Mouse (Mus musculus) macrophage (primary cell): Measurements from ENCODE around the gene Rnf115. TPM values are rescaled to one million over a fixed set of nuclear protein-coding genes. Genes with fewer than 3 reads are reported as not detected.

Experiments
- H3K27ac ChIP-seq: fragments of 350-480 bp; formaldehyde crosslinking; 2 replicates; pipeline ENCODE4 v1.9.0; 2021
- H3K36me3 ChIP-seq: fragments of 350-480 bp; formaldehyde crosslinking; 2 replicates; pipeline ENCODE4 v1.9.0; 2021; ENCODE audit errors: inconsistent target
- H3K4me3 ChIP-seq: fragments of 350-480 bp; formaldehyde crosslinking; 2 replicates; pipeline ENCODE4 v1.9.0; 2021; ENCODE audit errors: inconsistent target
- H3K79me2 ChIP-seq: fragments of 350-480 bp; formaldehyde crosslinking; 2 replicates; pipeline ENCODE4 v1.9.0; 2021; ENCODE audit errors: inconsistent target
- WGBS: methylation state at CpG from one replicate; pipeline ENCODE4 v1.1.7; 2026; ENCODE audit warnings: inconsistent platforms; ENCODE audit not compliant: missing documents; 5-methylcytosine and 5-hydroxymethylcytosine counted together
- polyA plus RNA-seq: library from polyadenylated mRNA; stranded (reverse); fragments of 250-400 nt; gene quantifications from 3 replicates; pipeline ENCODE4 v1.2.4, GENCODE M21; 2018; ENCODE audit warnings: inconsistent platforms

Gene Rnf115
- polyA plus RNA-seq, 1 experiment from 2014 or later = 94.2 TPM

- H3K79me2 ChIP-seq = no peaks in the 10 kb centered on the region
- WGBS = 95% methylated on average over 12 of the region's 12 CpGs
Measured at GRCm38 (mm10) chr3:96824614-96825013, 97.2 kb downstream of the Rnf115 start.

GRCm38 (mm10) chr3:96825261-96825660 is 97.8 kb downstream of the Rnf115 start:
- Histone ChIP-seq H3K27ac (no peak overlapping the region), H3K4me3 (no peak overlapping the region), H3K36me3 (no peaks in the 10 kb centered on the region), H3K79me2 (no peaks in the 10 kb centered on the region)
- WGBS = 62% methylated on average over 11 of the region's 11 CpGs

More at GRCm38 (mm10) chr3:96824614-96825013, 97.2 kb downstream of the Rnf115 start:
- no peaks in the 10 kb centered on the region for H3K36me3 ChIP-seq
- H3K27ac ChIP-seq = no peak overlapping the region
- H3K4me3 ChIP-seq = no peak overlapping the region

GRCm38 (mm10) chr3:96828308-96828864 is 100.9 kb downstream of the Rnf115 start:
- Histone ChIP-seq H3K27ac (no peak overlapping the region), H3K79me2 (no peaks in the 10 kb centered on the region), H3K36me3 (no peaks in the 10 kb centered on the region), H3K4me3 (no peak overlapping the region)
- WGBS = 88% methylated on average over 15 of the region's 15 CpGs

- no peak within 1 kb of the TSS for H3K27ac ChIP-seq
- no peak within 1 kb of the TSS for H3K4me3 ChIP-seq
- WGBS = 83% methylated on average over 1 of the region's 1 CpGs
- H3K36me3 ChIP-seq = no peaks in the 10 kb centered on the region
- H3K79me2 ChIP-seq = no peaks in the 10 kb centered on the region
Measured at GRCm38 (mm10) chr3:96828984-96829383, 101.5 kb downstream of the Rnf115 start, which contains the start of the genes Pdzk1 and Cd160. Gene Pdzk1 (plus strand): TSS chr3:96829284. Gene Cd160 (minus strand): TSS chr3:96829351.

DNA sequence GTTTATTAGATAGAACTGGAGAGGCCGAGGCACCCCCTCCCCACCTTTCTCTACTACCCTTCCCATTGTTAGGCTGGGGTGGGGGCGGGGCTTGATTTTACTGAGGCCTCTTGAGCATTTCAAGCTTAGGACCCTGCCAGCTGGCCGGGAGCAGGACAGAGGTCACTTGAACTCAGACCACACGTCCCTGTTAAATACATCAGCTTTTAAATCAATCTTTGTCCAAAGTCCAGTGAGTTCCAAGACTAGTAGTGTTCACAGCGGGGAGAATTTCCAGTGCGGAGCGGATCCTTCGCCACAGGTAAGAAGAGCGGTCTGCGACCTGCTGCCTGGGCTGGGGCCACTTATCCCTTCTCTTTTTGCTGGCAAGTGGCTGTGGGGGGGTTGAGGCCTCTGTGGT is 102.4 kb downstream of the Rnf115 start:
- 91% methylated on average over 10 of the region's 10 CpGs for WGBS
- no peaks in the 10 kb centered on the region for H3K36me3 ChIP-seq
- no peaks in the 10 kb centered on the region for H3K79me2 ChIP-seq
- H3K4me3 ChIP-seq = no peak overlapping the region
- no peak overlapping the region for H3K27ac ChIP-seq

DNA sequence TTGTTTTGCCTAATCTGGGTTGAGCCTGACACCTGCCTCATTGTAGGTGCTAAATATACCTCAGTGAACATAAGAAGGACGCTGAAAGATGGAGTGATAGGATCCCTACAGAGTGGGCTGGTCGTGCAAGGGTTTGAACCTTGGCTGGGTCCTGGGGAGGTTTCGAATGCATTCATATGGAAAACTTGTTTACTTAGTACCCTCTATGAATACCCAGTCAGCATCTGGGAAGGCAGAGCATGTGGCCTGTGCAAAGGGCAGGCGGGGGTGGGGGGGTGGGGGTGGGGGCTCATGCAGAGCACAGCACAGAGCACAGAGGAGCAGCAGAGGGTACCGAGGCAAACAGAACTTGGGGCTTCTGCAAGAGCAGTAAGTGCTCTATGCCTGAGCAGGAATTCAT is 105.5 kb downstream of the Rnf115 start:
- WGBS = 91% methylated on average over 5 of the region's 5 CpGs
- H3K79me2 ChIP-seq = no peaks in the 10 kb centered on the region
- H3K36me3 ChIP-seq = no peaks in the 10 kb centered on the region
- H3K27ac ChIP-seq = no peak overlapping the region
- no peak overlapping the region for H3K4me3 ChIP-seq

DNA sequence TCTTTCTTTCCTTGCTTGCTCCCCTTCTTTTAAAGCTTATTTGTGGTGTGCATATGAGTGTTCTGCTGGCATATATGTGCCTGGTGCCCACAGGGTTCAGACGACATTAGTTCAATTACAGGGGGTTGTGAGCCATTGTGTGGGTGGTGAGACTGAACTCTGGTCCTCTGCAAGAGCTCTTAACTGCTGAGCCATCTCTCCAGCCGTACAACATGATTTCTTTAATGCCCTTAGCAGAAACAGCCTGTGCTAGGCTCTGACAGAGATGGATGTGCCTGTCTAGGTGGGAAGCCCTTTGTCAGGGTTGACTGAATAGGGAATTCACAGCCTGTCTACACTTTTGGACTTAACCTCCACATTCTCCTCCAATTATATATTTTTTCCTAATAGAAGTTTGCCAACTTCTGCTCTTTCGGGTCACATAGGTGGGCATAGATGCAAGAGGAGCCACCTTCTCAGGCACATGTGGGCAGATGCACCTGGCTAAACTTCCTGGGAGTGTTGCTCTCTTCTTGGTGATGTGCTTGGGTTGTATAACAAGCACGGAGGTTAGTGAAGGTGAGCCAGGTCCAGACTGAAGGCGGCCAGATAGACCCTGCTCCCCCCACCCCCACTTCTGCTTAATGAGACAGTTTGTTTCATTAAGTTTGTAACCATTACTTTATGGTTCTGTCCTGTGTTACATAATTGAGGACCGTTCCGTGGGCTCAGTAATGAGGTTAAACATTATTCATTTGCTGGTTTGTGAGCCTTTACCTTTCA is 107.3 kb downstream of the Rnf115 start:
- WGBS = 92% methylated on average over 7 of the region's 7 CpGs

GRCm38 (mm10) chr3:96836414-96836813 is 109.0 kb downstream of the Rnf115 start:
- Histone ChIP-seq H3K4me3 (no peak overlapping the region), H3K79me2 (no peaks in the 10 kb centered on the region), H3K36me3 (no peaks in the 10 kb centered on the region), H3K27ac (no peak overlapping the region)
- WGBS = 79% methylated on average over 2 of the region's 2 CpGs

More for the DNA sequence above, 107.3 kb downstream of the Rnf115 start:
- H3K4me3 ChIP-seq = no peak overlapping the region
- H3K27ac ChIP-seq = no peak overlapping the region
- H3K36me3 ChIP-seq = no peaks in the 10 kb centered on the region
- no peaks in the 10 kb centered on the region for H3K79me2 ChIP-seq

DNA sequence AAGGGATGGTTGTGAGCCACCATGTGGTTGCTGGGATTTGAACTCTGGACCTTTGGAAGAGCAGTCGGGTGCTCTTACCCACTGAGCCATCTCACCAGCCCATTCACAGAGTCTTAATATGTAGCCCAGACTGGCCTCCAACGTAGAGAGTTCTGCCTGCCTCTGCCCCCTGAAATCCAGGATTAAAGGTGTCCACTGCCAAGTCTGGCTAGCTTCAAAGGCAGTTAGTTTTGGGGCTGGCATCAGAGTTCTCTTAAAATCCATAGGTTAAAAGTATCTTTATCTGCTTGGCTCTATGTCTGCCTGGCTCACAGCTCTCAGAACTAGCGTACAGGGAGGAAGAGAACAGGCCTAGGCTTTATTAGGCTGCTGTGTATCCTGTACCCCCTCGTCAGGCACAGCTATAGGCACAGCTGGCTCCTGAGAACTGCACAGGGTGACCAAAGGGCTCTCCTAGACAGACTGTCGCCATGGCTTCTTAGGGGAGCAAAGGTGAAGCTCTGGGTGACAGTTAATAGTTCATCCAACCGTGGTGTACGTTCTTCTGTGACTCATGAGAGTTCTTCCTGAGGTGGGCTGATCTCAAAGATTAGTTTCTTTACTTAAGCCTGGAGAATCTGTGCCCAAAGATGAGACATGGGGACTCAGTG is 111.7 kb downstream of the Rnf115 start:
- 84% methylated on average over 7 of the region's 7 CpGs for WGBS
- Histone ChIP-seq H3K79me2 (no peaks in the 10 kb centered on the region), H3K36me3 (no peaks in the 10 kb centered on the region), H3K4me3 (no peak overlapping the region), H3K27ac (no peak overlapping the region)

Other genes with a start within 250 kb of the Rnf115 start
- not detected in 3 replicates for gene Hfe2, start 202.5 kb upstream of the Rnf115 start, polyA plus RNA-seq
- 198 to 536 TPM (median 239 TPM) in 3 replicates for gene Txnip, start 169.7 kb upstream of the Rnf115 start, polyA plus RNA-seq
- gene Gm16253, start 150.7 kb upstream of the Rnf115 start, polyA plus RNA-seq = not detected in 3 replicates
- 31.8 to 127 TPM (median 41.1 TPM) in 3 replicates for gene Polr3gl, start 133.5 kb upstream of the Rnf115 start, polyA plus RNA-seq
- 0.07 to 0.15 TPM in 2 of 3 replicates, not detected in the other for gene Ankrd34a, start 131.0 kb upstream of the Rnf115 start, polyA plus RNA-seq
- gene Lix1l, start 126.5 kb upstream of the Rnf115 start, polyA plus RNA-seq = 7.5 to 9.5 TPM (median 8.3 TPM) in 3 replicates
- 28.6 to 43.9 TPM (median 42.7 TPM) in 3 replicates for gene Rbm8a, start 97.7 kb upstream of the Rnf115 start, polyA plus RNA-seq
- gene Pex11b, start 92.3 kb upstream of the Rnf115 start, polyA plus RNA-seq = 17.2 to 29.8 TPM (median 26.2 TPM) in 3 replicates
- gene Gm42957, start 92.2 kb upstream of the Rnf115 start, polyA plus RNA-seq = not detected in 3 replicates
- gene Itga10, start 82.1 kb upstream of the Rnf115 start, polyA plus RNA-seq = 0.10 to 0.32 TPM (median 0.29 TPM) in 3 replicates
- gene Ankrd35, start 57.5 kb upstream of the Rnf115 start, polyA plus RNA-seq = 0.03 to 0.07 TPM in 2 of 3 replicates, not detected in the other
- gene Pias3, start 31.3 kb upstream of the Rnf115 start, polyA plus RNA-seq = 13.0 to 14.5 TPM (median 14.1 TPM) in 3 replicates
- 0.20 TPM in 1 of 3 replicates, not detected in the others for gene Nudt17, start 19.1 kb upstream of the Rnf115 start, polyA plus RNA-seq
- 25.2 to 36.6 TPM (median 28.8 TPM) in 3 replicates for gene Polr3c, start within 50 bp of the Rnf115 start, polyA plus RNA-seq
- gene Pdzk1, start 101.6 kb downstream of the Rnf115 start, polyA plus RNA-seq = not detected in 3 replicates
- gene Cd160, start 101.7 kb downstream of the Rnf115 start, polyA plus RNA-seq = 0.14 TPM in 1 of 3 replicates, not detected in the others
- not detected in 3 replicates for gene Gja5, start 177.0 kb downstream of the Rnf115 start, polyA plus RNA-seq
- 14.4 to 17.1 TPM (median 15.9 TPM) in 3 replicates for gene Gpr89, start 177.7 kb downstream of the Rnf115 start, polyA plus RNA-seq
- gene Gja8, start 198.4 kb downstream of the Rnf115 start, polyA plus RNA-seq = not detected in 3 replicates